Mouse (Mus musculus) C2C12 (cell line): ENCODE data around the gene Abca12. TPM values are rescaled to one million over a fixed set of nuclear protein-coding genes. Genes with fewer than 3 reads are reported as not detected.

ENCODE experiments used
- H3K27me3 ChIP-seq: one replicate; pipeline ENCODE4 v1.6.1; 2011; ENCODE audit not compliant: control insufficient read depth, insufficient read depth, insufficient read length
- H3K36me3 ChIP-seq: one replicate; pipeline ENCODE4 v1.6.1; 2011; ENCODE audit not compliant: control insufficient read depth, insufficient read depth
- H3K4me3 ChIP-seq: one replicate; pipeline ENCODE4 v1.5.1; 2011; ENCODE audit warnings: mild to moderate bottlenecking, control low read depth; ENCODE audit not compliant: poor library complexity, insufficient read depth, severe bottlenecking
- H3K79me2 ChIP-seq: one replicate; pipeline ENCODE4 v1.6.1; 2011; ENCODE audit not compliant: control insufficient read depth, insufficient read depth
- H3K79me3 ChIP-seq: one replicate; pipeline ENCODE4 v1.6.1; 2011; ENCODE audit warnings: low read depth, control low read depth
- H3ac ChIP-seq: one replicate; pipeline ENCODE3; 2011; ENCODE audit warnings: low read depth; ENCODE audit not compliant: control insufficient read depth, insufficient read length
- CEBPB ChIP-seq: IDR thresholded peaks from one replicate; pipeline ENCODE4 v1.6.1; 2011; ENCODE audit warnings: low read depth, mild to moderate bottlenecking, control low read depth, moderate library complexity
- CTCF ChIP-seq: IDR thresholded peaks from one replicate; pipeline ENCODE4 v1.5.1; 2011; ENCODE audit not compliant: control insufficient read depth, insufficient read depth, insufficient read length
- FOSL1 ChIP-seq: IDR thresholded peaks from one replicate; pipeline ENCODE4 v1.8.0; 2011; ENCODE audit warnings: mild to moderate bottlenecking, low read length; ENCODE audit not compliant: poor library complexity, insufficient read depth, severe bottlenecking
- MAX ChIP-seq: IDR thresholded peaks from one replicate; pipeline ENCODE4 v1.6.1; 2011; ENCODE audit warnings: mild to moderate bottlenecking, control low read depth
- MYOD1 ChIP-seq: IDR thresholded peaks from one replicate; pipeline ENCODE4 v1.6.1; 2011; ENCODE audit warnings: low read depth; ENCODE audit not compliant: control insufficient read depth, insufficient read length
- MYOG ChIP-seq: IDR thresholded peaks from one replicate; pipeline ENCODE4 v1.6.1; 2011; ENCODE audit not compliant: control insufficient read depth, insufficient read length; ENCODE audit errors: extremely low read depth
- USF1 ChIP-seq: IDR thresholded peaks from one replicate; pipeline ENCODE4 v1.6.1; 2011; ENCODE audit warnings: low read depth, mild to moderate bottlenecking, control low read depth, moderate library complexity
- polyA plus RNA-seq: library from polyadenylated mRNA; unstranded; fragments of >200 nt; fragmentation: generic; extraction: Trizol; gene quantifications from one replicate; pipeline ENCODE4 v1.2.1, GENCODE M21; 2012; ENCODE audit warnings: missing spikeins

Abca12 gene
- polyA plus RNA-seq, 1 experiment: not detected

DNA sequence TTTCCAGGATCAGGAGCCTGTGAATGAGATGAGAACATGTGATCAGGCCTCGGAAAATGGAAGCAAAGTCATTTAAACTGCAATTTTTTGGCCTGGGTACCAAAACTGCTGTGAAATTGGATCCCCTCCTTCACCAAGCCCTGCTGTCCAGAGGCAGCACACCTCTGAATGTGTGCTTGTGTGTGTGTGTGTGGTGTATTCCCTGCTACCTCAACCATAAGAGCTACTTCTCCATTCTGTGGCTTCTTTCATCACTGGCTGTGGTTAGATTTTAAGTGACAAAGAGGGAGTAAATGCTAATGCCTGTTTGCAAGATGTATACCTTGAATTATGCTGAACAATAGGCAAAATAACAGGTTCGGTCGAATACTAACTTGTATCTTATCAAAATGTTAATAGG, 84.4 kb downstream of the Abca12 start:
- H3K79me2 ChIP-seq: no peaks in the 10 kb centered on the region
- TF ChIP-seq MYOG: no peak
- TF ChIP-seq MYOD1: no peak
- H3K79me3 ChIP-seq: no peaks in the 10 kb centered on the region
- no peak overlapping the region for H3ac ChIP-seq
- no peak overlapping the region for H3K4me3 ChIP-seq
- no peaks in the 10 kb centered on the region for H3K36me3 ChIP-seq
- H3K27me3 ChIP-seq: no peaks in the 10 kb centered on the region

DNA sequence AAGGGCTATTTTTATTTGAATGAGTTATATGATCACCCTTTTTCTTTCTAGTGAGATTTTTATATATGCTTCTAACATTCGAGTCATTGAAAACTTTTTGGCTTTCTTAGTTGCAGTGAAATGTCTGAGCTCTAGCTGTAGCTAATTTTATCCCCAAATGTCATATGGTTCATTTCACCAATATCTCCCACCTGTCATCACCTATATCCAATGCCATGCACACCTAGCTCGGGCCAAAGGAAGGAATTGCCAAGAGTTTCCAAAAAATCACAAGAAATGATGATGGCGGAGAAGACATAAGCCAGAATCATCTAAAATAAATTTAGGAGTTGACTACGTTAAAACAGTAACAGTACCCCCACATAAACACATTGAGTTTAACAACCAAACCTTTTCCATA, 102.5 kb downstream of the Abca12 start:
- Histone ChIP-seq H3ac (no peak overlapping the region), H3K27me3 (no peaks in the 10 kb centered on the region), H3K79me3 (no peaks in the 10 kb centered on the region), H3K36me3 (no peaks in the 10 kb centered on the region), H3K79me2 (no peaks in the 10 kb centered on the region), H3K4me3 (no peak overlapping the region)
- TF ChIP-seq CEBPB (no peak), CTCF (no peak), USF1 (no peak), MYOG (no peak), MYOD1 (no peak)

DNA sequence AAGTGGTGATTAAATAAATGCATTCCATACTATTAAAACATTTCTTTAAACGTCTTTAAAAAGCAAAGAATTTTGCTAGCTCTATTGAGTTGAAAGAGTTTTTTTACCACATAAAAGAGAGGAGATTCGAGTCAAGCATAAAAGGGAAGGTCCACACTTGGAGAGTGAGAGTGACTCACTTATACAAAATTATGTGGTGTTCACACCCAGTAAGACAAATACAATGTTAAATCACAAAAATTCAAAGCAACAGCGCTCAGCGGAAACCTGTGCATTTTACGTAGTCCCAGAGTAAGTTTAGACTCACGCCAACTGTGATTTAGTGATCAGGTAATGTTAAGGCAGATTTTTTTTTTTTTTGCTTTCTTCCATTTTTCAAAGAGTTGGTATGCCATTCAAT, 104.1 kb downstream of the Abca12 start:
- Histone ChIP-seq H3K4me3 (no peak overlapping the region), H3K79me3 (no peaks in the 10 kb centered on the region), H3K36me3 (no peaks in the 10 kb centered on the region), H3K27me3 (no peaks in the 10 kb centered on the region), H3ac (no peak overlapping the region), H3K79me2 (no peaks in the 10 kb centered on the region)
- no peak for TF ChIP-seq USF1
- no peak for TF ChIP-seq CTCF
- no peak for TF ChIP-seq MYOG
- TF ChIP-seq MYOD1: no peak

DNA sequence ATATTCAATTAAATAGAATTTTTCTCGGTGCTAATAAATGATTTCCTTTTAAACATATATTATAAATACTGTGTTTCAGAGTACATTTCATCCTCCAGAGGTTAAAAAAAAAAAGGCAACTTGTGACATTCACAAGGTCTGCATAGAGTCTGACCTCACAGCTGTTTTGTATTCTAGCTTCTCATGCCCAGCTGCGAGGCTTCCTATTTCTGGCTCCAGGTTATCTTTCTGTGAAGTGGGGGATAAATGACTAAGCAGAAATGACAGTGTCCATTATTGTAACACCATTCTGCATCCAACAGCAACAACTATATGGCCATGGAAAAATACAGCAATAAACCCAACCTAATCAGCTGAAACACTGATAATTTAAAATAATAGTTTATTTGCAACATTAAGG, 107.3 kb downstream of the Abca12 start:
- Histone ChIP-seq H3K27me3 (no peaks in the 10 kb centered on the region), H3K4me3 (no peak overlapping the region), H3K79me3 (no peaks in the 10 kb centered on the region), H3K36me3 (no peaks in the 10 kb centered on the region), H3K79me2 (no peaks in the 10 kb centered on the region), H3ac (no peak overlapping the region)
- TF ChIP-seq MAX (no peak), CEBPB (no peak), CTCF (no peak), MYOG (no peak), FOSL1 (no peak), MYOD1 (no peak), USF1 (no peak)

DNA sequence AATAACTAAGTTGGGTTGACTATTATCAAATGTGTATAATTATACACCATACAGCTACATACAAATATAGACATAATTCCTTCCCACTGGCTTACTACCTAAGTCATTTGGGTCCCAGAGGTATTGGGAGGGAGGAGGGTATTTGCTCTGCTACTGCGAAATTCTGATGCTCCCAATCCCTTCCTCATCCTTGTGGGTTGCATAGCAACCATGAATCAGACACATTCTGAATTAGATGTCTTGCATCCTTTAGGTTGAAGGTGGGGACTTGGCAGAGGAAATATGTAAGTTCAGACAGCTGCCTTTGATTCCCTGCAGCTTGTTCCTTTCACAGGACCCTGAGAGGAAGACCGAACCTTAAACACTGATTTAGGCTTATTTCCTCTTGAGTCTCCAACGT, 108.5 kb downstream of the Abca12 start:
- Histone ChIP-seq H3K27me3 (no peaks in the 10 kb centered on the region), H3ac (no peak overlapping the region), H3K36me3 (no peaks in the 10 kb centered on the region), H3K79me3 (no peaks in the 10 kb centered on the region), H3K4me3 (no peak overlapping the region), H3K79me2 (no peaks in the 10 kb centered on the region)
- TF ChIP-seq MYOD1: no peak

DNA sequence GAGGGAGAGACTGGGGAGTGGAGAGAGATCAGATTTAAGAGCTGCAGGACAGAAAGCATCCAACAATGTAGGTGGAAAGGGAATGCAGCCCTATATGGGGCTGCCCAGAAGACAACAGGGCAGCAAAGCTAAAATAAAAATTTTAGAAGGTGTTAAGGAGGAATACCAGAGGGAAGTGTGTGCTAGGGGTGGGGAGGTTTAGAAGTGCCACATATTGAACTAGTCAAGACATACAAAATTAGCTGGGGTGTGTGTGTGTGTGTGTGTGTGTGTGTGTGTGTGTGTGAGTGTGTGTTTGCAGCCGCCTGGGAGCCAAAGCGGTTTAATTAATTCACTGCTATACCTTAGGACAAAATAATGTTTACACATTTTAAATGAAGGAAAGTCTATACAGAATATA, 110.1 kb downstream of the Abca12 start:
- H3K27me3 ChIP-seq: no peaks in the 10 kb centered on the region
- H3K36me3 ChIP-seq: no peaks in the 10 kb centered on the region
- no peak overlapping the region for H3ac ChIP-seq
- H3K79me3 ChIP-seq: no peaks in the 10 kb centered on the region
- no peak for TF ChIP-seq MYOD1
- TF ChIP-seq MYOG: no peak
- no peak for TF ChIP-seq FOSL1
- no peak for TF ChIP-seq CTCF
- TF ChIP-seq CEBPB: no peak
- no peak for TF ChIP-seq USF1
- TF ChIP-seq MAX: no peak
- H3K4me3 ChIP-seq: no peak overlapping the region
- no peaks in the 10 kb centered on the region for H3K79me2 ChIP-seq
